Mouse (Mus musculus) kidney, adult 18-20 months (tissue): ENCODE results near the gene Rassf5.

Source experiments
- DNase-seq: peaks from one replicate; pipeline ENCODE4 v3.0.0; 2021

Gene Rassf5

DNA sequence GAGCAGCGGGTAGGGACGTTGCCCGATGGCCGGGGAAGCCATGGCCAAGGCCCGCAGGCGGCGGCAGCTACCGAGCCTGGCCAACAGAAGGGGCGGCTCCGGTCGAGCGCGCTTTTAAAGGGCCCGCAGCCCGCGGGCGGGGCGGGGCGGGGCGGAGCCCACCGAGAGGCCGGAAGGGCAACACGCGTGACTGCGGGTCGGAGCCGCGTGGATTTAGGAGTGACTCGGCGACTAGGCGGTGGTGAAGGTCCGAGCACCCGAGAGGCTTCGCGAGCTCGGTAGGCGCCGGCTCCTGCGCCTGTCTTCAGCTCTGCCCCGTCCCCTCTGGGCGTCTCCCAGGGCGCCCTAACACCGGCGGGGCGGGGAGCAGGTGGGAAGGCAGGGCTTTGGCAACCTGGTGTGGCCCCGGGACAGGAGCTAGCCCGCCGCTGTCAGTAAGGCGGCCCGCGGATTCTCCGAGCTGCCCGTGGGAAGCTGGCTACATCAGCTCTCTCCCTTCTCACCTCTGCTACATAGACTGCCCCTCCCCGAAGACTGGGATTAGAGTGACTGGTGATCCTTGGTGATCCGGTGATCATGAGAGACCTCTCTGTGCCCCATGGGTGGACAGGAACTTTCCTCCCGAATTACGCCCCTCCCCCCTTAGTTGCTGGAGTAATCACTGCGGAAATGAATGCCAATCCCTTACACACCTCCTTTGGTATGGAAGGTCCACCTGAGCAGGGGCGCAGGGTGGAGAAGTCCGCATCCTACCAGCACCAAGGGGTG lies at the start of gene Rassf5:
Rassf5 (minus strand) TSS at position 170 of the 768 bp plus-strand sequence.
- peak; percentile 90 for DNase-seq

DNA sequence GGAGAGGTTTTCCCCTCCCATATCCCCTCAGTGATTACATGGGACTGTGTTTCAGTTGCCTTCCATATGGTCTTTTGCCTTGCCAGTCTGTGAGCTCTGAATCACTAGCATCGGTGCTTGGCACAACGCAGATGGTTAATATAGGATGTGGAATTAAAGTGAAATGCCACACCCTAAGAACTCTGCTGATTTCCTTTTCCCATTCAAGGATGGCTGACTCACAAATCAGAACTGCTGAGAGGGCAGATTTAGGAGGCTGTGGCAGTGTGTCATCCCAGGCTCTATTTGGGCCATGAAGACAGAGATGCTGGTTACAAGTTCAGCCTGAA lies 48.8 kb upstream of the Rassf5 start:
- no peak for DNase-seq

DNA sequence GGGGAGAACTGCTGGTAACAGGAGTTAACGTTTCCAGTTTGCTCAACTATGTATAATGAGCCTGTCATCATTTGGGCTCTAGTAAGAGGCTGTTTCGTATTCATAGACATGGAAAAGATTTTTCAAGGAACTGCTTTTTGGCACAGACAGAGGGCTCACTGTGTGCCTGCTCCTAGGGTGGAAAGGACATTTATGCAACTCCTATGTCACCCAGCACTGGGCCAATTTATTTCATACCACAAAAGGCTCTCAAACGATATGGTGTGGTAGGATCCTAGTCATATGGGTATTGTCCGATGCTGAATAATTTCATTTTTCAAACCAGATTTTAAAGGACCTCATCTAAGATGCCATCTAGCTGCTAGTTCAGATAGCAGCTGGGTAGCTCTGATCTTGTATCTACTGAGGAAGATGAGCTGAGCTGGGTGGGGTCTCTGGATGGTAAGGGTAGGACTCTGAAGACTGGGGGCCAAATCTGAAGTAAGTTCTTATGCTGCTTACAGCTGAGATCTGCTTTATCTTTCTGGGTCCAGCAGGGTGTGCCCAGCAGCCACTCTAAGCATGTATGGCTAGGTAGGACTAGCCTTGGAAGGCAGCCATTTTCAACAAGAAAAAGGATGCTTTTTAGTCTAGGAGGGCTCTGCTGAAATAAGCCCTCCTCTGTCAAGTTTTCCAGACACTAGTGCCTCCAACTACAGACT lies 48.3 kb upstream of the Rassf5 start:
- DNase-seq = no peak

DNA sequence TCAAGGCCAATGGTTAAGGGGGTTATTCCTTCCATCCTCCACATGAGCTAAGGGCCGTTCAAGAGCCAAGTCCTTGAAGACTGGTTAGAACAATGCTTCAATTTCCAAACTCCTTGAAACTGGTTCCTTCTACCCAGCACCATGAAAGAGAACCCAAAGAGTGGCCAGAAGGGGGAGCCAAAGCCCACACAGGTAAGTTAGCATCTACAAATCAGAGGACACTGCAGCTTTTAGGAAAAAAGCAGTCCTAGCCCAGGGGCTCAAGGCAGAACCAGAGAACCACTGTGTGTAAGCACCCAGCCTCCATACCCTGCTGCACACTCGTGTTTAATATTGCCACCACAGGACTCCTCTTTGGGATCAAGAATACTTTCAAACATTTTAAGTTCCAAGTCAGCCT lies 45.6 kb upstream of the Rassf5 start:
- DNase-seq = peak; percentile 75

DNA sequence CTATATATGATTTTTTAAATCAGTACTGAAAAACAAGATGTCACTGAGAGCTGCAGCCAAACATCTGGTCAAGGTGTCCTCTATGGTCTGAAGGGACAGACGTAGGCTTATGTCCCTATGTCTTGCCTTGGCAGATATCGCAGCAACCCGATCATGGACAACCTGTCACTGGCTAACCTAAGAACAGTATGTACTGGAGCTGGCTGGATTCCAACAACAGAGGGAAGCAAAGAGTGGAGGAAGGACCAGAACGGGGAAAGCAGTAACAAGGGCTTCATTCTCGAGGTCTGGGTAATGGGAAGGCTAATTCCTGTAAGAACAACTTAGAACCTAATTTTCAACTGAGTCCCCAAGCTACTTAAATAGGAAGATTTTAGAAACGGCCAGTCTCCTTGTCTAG lies 43.9 kb upstream of the Rassf5 start:
- no peak for DNase-seq

DNA sequence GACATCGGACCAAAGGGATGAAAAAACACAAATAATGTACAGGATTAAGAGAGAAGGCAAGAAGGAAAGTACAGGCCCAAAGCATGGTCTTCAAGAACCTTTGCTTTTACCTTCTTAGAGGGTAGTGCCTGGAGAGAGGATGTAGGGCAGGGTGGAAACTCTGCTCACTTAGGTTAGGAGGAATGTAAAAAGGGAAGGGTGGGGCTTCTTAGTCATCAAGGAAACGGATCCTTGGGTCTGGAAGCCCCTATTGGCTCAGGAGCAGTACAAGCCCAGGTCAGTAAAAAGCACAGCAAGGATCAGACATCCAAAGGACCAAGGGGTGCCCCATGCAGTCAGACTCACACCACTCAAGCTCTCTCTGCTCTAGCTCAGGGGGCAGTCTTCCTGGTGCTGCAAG lies 42.2 kb upstream of the Rassf5 start:
- no peak for DNase-seq

DNA sequence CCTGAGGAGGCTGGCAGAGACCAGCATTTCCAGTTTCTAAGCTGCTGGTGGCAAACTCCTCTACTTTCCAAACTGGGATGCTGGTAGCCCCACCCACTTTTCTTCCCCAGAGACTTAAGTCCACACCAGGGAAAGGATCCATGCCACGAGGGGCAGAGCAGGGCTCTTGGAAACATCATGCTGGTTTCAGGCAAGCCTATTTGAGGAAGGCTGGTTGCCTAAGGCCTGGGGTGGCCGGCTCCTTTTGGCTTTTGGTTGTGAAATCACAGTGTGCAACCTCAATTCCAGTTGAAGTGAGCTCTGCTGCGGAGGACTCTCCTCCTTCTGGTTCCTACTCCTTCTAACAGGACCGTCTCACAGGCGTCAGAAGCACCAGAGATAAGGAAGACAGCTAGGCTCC lies 41.7 kb upstream of the Rassf5 start:
- no peak for DNase-seq

DNA sequence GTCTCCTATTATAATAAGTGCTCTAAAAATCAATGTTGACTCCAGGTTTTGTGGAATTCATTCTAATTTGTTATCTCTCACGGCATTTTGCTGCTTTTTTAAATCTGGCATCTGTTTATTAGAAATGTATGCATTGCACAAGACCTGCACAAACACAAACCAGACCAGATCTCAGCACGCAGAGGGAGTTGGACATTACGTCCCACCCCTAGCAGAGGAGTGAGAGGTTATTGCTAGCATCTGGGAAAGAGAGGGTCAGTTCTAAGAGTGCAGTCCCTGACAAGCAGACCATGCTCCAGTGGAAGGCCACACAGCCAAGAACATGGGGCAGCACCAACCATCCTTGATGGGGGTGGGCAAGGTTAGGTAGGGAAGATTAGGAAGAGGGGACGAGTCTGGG lies 39.6 kb upstream of the Rassf5 start:
- no peak for DNase-seq

DNA sequence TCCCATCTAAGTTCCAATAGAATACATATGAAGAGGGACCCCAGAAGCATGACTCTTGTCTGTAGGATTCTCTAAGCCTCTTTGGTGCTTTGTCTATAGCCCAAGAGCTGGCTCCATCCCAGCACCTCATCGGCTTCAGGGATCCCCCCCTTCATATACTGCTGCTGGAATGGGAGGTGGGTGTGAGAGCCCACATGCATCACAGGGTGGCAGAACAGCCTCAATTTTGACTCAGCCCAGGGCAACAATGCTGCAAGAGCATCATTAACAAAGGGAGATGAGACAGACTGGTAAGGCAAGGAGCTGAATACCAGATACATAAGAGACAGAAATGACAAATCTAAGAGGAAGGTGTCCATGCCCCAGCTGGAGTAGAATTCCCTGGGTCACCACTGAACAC lies 39.1 kb upstream of the Rassf5 start:
- no peak for DNase-seq

DNA sequence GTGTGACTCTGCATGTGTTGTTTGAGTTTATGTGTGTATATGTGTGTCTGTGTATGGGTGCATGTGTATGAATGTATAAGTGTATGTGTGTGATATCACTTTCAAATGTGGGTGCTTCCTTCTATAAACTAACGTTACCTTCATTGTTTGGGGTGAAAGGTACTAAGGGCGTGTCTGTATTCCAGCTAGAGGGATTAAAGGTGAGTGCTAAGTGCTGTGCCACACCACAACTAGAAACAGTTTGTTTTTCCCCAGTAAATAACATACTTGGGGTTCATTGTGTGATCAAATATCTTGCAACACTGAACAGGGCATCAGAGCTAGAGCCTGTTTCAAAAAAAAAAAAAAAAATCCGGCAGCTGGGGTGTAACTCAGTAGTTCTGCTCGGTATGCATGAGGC lies 36.7 kb upstream of the Rassf5 start:
- DNase-seq = no peak

DNA sequence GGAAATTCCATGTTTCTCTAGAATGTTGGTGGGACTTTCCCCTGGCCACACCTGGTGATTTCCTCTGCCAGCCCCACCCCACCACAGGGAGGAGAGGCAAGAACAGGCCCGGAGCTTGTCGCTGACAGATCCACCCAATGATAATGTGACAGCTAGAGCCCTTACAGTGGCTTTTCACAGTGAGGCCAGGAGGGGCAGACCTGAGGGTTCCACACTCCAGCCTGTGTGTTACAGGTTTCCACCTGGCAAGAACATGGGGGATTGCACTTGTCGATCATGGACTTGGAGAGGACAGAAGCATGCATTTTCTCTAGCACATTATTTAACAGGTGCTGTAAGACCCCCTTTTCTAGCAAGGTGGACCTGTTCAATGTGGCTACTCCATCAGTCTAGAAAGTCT lies 35.2 kb upstream of the Rassf5 start:
- no peak for DNase-seq

DNA sequence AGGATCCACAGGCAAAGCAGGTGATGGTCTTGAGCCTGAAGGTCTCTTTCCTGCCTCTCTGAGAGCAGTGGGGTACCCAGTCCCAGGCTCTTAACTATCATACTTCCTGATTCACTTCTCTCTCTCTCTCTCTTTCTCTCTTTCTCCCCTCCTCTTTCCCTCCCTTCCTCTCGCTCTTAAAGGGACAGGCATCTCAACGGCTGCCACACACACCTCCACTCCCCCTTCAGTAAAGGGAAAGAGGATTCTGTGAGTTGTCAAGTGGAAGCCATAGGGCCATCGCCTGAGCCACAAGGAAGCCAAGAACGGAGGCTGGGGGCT lies 34.4 kb upstream of the Rassf5 start, which contains the start of gene Ikbke:
Ikbke (minus strand) TSS at position 151 of the 321 bp plus-strand sequence.
- no peak for DNase-seq

DNA sequence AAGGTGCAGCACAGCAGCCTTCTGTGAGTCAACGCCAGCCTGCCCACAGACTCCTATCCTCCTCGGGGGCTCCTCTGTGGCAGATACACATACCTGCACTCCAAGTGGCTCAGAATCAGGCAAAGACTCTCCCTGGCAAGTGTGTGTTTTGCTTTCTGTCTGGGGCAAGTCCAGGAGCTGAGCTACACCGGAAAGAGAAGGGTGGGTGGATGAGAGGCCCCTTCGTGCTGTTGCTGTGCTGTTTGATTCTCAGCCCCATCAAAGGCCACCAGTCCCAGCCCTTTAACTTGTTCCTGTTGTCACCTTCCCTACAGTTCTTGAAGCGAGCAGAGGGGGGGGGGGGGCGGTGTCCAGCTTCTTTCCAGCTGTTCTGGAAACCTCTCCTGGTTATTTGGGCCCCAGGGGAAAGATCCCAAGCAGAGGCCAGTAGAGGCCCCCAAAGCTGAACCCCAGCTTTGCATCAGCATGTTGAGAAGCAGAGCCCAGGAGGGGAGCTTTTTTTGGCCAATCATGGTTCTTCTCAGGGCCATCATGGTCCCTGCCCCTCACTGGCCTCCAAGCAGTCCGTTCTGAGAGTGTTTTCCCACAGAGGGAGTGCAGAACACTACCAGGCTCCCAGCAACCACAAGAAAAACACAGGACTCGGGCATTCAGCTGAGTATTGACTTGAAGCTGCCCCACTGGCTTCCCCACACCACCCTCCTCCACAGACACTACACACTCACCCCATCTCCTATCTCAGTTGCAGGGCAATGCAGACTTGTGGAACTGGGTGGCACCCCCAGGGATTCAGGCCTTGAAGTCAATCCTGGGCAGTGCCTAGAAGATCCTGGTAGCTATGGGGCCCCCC lies 33.8 kb upstream of the Rassf5 start:
- DNase-seq = peak; percentile 26

DNA sequence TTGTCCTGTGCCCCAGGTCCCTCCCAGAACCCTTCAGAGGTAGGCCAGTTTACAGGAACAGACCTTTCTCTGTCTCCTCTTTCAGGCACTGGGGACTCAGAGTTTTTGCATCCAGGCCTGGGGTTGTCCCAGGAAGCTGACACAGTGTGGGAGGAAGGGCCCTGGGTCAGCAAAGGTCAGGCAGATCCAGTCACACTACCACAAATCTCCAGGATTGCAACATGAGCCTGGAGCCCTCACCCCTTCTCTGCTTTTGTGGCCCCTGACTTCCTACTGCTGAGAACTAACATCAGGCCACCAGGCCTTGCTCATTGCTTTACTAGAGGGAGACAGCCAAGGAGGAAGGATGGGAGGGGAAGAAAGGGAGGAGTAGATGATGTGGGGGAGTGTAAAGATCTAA lies 31.8 kb upstream of the Rassf5 start:
- peak; percentile 32 for DNase-seq

DNA sequence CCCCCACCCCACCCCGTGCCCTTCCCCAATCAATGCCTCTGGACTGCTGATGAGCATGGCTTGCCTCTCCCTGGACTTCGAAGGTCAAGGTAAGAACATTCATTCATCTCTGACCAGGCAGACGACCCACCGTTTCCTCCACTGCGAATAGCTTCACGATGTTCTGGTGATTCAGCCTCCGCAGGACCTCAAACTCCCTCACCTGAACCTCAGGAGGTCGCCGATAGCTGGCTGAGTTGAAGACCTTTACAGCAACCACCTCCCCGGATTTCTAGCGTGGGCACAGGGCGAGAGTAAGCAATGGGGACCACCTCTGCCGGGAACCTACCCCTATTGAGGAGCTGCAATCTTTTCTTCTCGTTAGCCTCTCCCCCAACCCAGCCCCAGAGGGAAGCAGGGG lies 30.5 kb upstream of the Rassf5 start:
- DNase-seq = no peak

DNA sequence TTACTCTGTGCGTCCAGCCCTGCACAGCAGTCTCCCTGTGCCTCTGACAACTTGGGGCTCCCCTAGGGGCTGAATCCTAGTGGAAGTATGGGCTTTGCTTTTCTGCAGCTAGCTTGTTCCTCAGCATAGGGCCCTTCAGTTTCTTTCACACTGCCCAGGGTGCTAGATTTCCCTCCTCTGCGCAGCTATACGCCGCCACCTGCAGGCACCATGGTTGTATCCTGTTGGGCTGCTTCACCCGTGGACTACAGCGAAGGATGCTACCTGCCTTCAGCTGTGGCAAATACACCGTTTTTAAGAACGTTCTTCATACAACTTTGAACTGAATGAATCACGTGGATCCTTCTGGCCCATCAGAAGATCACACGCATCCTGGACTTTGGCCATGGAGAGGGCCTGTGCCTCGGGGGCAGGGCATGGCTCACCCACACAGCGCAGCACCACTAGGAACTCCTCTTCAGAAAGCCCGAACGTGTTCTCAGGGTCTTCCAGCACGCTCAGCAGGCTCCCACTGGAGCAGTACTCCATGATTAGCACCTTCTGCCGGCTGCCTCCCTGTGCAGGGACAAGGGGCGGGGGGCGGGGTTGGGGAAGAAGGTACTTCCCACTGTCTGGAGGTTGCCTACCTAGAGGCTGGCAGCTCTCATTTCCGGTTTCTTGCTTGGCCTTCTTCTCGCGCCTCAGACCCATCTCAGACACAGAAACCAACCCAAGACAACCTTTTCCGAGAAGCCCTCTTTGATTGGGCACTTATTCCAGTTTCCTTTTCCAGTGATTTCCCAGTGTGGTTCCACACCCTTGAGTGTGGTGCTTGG lies 29.9 kb upstream of the Rassf5 start:
- peak; percentile 75 for DNase-seq

DNA sequence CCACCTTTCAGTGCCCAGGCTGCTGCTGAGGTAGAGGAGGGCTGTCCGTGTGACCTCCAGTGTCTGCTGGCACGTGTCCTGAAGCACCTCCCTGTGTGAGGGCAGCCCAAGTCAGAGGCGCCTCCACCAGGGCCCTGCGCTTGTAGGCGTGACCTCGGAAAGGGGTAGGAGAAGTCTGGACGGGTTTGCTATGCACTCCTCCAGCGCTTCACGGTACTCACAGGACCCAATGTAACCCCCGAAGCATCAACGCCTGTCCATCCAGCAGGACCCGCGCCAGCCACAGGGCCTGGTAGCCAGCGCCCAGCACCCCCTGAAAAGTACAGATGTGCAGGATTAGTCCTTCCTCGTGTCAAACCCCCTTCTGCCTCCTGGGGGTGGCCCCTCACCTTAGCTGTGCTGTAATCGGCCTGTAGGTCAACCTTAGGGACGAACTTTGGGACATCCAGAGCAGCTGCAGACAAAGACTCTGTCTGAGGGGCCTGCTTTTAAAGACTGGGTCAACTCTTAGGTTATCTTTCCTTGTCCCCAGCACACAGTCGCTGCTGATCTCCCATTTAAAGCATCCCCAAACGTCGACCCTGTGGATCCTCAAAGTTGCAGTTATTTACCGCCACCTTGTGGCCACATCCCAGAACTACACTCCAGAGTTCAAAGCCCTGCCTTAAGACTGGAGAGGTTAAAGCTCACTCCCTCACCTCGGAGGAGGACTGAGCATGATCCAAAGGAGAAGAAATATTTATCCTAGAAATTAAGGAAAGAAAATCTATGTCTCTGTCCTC lies 24.9 kb upstream of the Rassf5 start:
- peak; percentile 82 for DNase-seq

DNA sequence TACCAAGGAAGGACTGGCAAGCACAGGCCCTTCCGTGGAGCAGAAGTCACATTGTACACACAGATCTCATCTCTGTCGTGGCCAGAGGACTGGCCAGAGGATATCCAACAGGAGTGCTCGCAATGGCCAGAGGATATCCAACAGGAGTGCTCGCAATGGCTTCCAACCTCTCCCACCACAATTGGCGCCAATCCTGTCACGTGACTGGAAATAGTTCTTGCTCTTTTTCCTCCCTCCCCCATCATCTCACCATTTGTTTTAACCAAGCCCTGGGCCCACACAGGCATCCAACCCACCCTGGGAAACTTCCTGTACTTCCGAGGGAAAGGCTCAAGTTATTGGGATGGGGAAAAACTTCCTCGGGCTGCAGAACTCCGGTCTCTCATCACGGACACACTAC lies 23.7 kb upstream of the Rassf5 start:
- no peak for DNase-seq

DNA sequence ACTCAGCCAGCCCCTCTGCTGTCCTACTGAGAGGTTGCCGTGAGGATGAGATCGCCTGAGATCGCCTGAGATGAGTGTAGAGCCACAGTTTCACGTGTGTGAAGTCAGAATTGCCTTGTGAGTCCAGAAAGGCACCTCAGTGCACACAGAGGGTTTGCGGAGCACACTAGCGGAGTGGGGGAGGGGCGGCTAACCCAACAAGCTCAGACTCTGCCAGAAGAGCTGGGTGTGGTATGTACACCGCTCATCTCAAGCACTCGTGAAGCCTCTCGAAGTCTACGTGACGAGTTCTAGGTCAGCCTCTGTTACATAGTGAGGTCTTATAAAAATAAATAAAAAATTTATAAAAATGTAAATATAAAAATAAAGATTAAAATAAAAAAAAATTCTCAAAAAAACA lies 18.8 kb upstream of the Rassf5 start:
- no peak for DNase-seq

DNA sequence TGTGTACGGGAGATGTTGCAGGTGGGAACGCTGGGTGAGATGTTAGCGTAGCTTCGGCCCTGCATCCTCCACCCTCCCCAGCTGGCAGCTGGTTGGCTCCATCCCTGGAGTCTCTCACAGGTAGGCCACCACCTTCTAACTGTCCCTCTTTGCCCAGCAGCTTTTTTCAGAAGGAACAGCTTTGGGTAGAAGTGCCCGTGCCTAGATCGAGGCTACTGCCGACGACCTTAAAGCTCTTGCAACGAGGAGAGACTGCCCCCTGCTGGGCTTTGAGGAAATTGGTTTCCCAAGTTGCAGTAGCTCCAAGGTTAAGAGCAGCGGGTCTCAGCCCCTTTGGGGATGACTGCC lies 15.2 kb upstream of the Rassf5 start:
- peak; percentile 71 for DNase-seq

DNA sequence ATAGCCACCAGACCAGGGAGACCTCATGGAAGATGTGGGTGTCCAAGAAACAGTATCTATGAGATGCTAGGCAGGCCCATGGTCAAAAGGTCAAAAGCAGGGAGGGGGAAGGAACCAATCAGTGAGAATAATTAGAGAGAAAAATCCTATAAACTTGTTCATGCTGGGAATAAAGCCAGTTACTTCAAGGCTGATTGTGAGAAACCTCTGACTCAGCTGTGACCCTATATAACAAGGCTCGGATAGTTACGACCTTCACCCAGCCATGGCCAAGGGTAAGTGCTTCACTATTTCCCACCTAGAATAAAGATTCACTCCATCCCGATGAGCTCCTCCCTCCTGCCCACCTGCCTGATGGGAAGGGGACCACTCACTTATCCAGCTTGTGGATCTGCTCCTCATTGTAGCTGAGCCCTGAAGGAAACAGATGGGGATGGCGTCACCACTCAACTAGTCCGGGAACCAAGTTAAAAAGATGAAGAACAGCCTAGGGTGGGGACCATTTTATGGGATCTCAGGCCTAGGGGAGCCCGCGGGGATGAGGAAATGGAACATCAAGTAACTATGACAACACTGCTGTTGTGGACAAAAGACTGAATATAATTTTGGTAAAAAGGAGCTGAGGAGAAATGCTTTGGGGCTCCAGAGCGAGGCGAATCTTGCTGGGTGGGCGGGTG lies 14.7 kb upstream of the Rassf5 start:
- no peak for DNase-seq

DNA sequence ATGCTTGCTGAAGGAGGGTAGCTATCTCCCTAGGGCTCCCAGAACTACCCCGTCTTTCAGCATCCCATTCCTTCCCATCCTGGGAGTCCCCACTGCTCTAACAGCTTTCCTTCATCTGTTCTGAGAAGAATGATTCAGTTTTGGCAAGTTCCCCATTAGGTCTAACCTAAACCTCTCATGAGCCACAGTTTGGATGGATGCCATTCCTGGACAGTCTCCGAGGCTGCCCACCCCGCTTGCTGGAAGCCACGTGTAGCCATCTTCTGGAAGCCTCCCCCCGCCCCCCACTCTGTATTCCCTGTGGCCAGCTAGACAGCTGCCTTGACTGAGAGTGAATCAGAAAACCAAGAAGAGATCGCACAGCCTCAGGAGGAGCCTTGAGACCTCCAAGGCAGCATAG lies 12.2 kb upstream of the Rassf5 start:
- DNase-seq = no peak
